Mouse (Mus musculus): Measurements from ENCODE around the gene Pdcd7. TPM values are rescaled to one million over a fixed set of nuclear protein-coding genes. Genes with fewer than 3 reads are reported as not detected.

Pdcd7 gene
- polyA plus RNA-seq, 1 experiment: 16.8 TPM

- DNase-seq (ENCODE audit: extremely low spot score in 1 of 2, low spot score in 1 of 2): no peak
Observed at GRCm38 (mm10) chr9:65353251-65353650, 7.3 kb downstream of the Pdcd7 start.

GRCm38 (mm10) chr9:65356561-65356960 is 10.7 kb downstream of the Pdcd7 start:
- no peak for DNase-seq (ENCODE audit: extremely low spot score in 1 of 2, low spot score in 1 of 2)

GRCm38 (mm10) chr9:65356971-65357370 is 11.1 kb downstream of the Pdcd7 start:
- no peak for DNase-seq (ENCODE audit: extremely low spot score in 1 of 2, low spot score in 1 of 2)

GRCm38 (mm10) chr9:65358956-65359480 is 13.1 kb downstream of the Pdcd7 start:
- DNase-seq (ENCODE audit: extremely low spot score in 1 of 2, low spot score in 1 of 2): no peak

GRCm38 (mm10) chr9:65360641-65361448 is 14.9 kb downstream of the Pdcd7 start, which contains the start of gene Ubap1l:
Gene Ubap1l, plus strand, starts transcription at chr9:65361041.
- no peak for DNase-seq (ENCODE audit: extremely low spot score in 1 of 2, low spot score in 1 of 2)

GRCm38 (mm10) chr9:65363684-65364083 is 17.8 kb downstream of the Pdcd7 start:
- no peak for DNase-seq (ENCODE audit: extremely low spot score in 1 of 2, low spot score in 1 of 2)

- DNase-seq (ENCODE audit: extremely low spot score in 1 of 2, low spot score in 1 of 2): no peak
Observed at GRCm38 (mm10) chr9:65365721-65366120, 19.8 kb downstream of the Pdcd7 start.

GRCm38 (mm10) chr9:65371756-65372155 is 25.9 kb downstream of the Pdcd7 start:
- no peak for DNase-seq (ENCODE audit: extremely low spot score in 1 of 2, low spot score in 1 of 2)

GRCm38 (mm10) chr9:65372449-65372848 is 26.5 kb downstream of the Pdcd7 start:
- peak in 1 of 2 experiments; percentile 63 for DNase-seq (ENCODE audit: extremely low spot score in 1 of 2, low spot score in 1 of 2)

- DNase-seq (ENCODE audit: extremely low spot score in 1 of 2, low spot score in 1 of 2): no peak
Observed at GRCm38 (mm10) chr9:65374468-65375162, 28.7 kb downstream of the Pdcd7 start.

- peak; percentile 70 to 79 for DNase-seq (ENCODE audit: extremely low spot score in 1 of 2, low spot score in 1 of 2)
Observed at GRCm38 (mm10) chr9:65375163-65375934, 29.4 kb downstream of the Pdcd7 start.

GRCm38 (mm10) chr9:65381017-65381590 is 35.2 kb downstream of the Pdcd7 start:
- DNase-seq (ENCODE audit: extremely low spot score in 1 of 2, low spot score in 1 of 2): no peak

- no peak for DNase-seq (ENCODE audit: extremely low spot score in 1 of 2, low spot score in 1 of 2)
Observed at GRCm38 (mm10) chr9:65382031-65382750, 36.3 kb downstream of the Pdcd7 start.

GRCm38 (mm10) chr9:65382751-65383097 is 36.8 kb downstream of the Pdcd7 start:
- DNase-seq (ENCODE audit: extremely low spot score in 1 of 2, low spot score in 1 of 2): no peak

GRCm38 (mm10) chr9:65384276-65384675 is 38.4 kb downstream of the Pdcd7 start:
- DNase-seq (ENCODE audit: extremely low spot score in 1 of 2, low spot score in 1 of 2): no peak

- no peak for DNase-seq (ENCODE audit: extremely low spot score in 1 of 2, low spot score in 1 of 2)
Observed at GRCm38 (mm10) chr9:65386373-65387140, 40.7 kb downstream of the Pdcd7 start.

GRCm38 (mm10) chr9:65390752-65391612 is 45.1 kb downstream of the Pdcd7 start:
- peak in 1 of 2 experiments; percentile 27 for DNase-seq (ENCODE audit: extremely low spot score in 1 of 2, low spot score in 1 of 2)

GRCm38 (mm10) chr9:65391613-65391964 is 45.7 kb downstream of the Pdcd7 start, which contains the start of gene Kbtbd13:
Gene Kbtbd13, minus strand, starts transcription at chr9:65391652.
- DNase-seq (ENCODE audit: extremely low spot score in 1 of 2, low spot score in 1 of 2): no peak

Data from frontal cortex, adult 2 months (tissue).